Mouse (Mus musculus): Measurements from ENCODE around the gene Plxnd1.

DNA sequence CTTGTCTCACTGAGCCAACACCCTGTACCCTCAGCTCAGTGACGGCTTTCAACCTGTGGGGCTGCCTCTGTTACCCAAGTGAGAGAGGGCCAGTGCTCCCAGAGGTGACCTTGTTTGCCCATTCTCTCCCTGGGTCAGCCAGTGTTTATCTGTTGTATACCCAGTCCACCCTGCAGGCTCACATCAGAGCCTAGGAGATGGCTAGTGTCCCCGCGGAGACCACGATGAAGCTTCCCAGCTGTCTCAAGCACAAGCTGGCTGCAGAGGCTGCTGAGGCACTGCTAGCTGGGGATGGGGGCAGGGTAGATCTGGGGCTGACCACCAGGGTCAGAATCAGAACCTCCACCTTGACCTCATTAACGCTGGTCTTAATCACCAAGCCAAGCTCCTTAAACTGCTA, 64.8 kb downstream of the Plxnd1 start:
- TF ChIP-seq SIN3A (IDR thresholded peaks at IDR 0.05; ENCODE audit: low read length) (no peak), CTCF (conservative IDR thresholded peaks at IDR 0.05 in 1 of 2, IDR thresholded peaks at IDR 0.05 in 1 of 2; ENCODE audit: low read depth in 2 of 2, low read length in 2 of 2) (no peak), ZC3H11A (IDR thresholded peaks at IDR 0.05; ENCODE audit: low read depth, low read length) (no peak), ETS1 (conservative IDR thresholded peaks at IDR 0.05; ENCODE audit: low read depth, low read length) (no peak), MAZ (IDR thresholded peaks at IDR 0.05; ENCODE audit: low read depth, low read length) (no peak), MAFK (IDR thresholded peaks at IDR 0.05; ENCODE audit: insufficient replicate concordance, low read length) (no peak), TCF12 (IDR thresholded peaks at IDR 0.05; ENCODE audit: low read depth, low read length) (no peak), POLR2A (IDR thresholded peaks at IDR 0.05; ENCODE audit: low read depth, low read length) (no peak), ELF1 (IDR thresholded peaks at IDR 0.05; ENCODE audit: low read depth, low read length) (no peak), MEF2A (IDR thresholded peaks at IDR 0.05; ENCODE audit: borderline replicate concordance, low read depth, low read length) (no peak)

Measured in CH12.LX (cell line).